Mouse (Mus musculus) testis, adult 2 months (tissue): ENCODE measurements at regions not wholly inside any gene's neighbourhood (a gene's known extent, or its start where the extent isn't known, plus 50 kb on each side); places are given as distances from the start of the nearest gene placed in this dataset.

ENCODE experiments used
- CTCF ChIP-seq: fragments of 200-500 bp; IDR thresholded peaks from 2 replicates; pipeline ENCODE4 v1.5.1; 2012; ENCODE audit warnings: low read depth, mild to moderate bottlenecking, inconsistent platforms, low read length, moderate library complexity; ENCODE audit not compliant: control insufficient read depth, insufficient read depth, insufficient replicate concordance
- POLR2A ChIP-seq: fragments of 200-500 bp; IDR thresholded peaks from 2 replicates; pipeline ENCODE4 v1.6.1; 2012; ENCODE audit warnings: low read depth, mild to moderate bottlenecking, inconsistent platforms, low read length, moderate library complexity; ENCODE audit not compliant: control insufficient read depth

DNA sequence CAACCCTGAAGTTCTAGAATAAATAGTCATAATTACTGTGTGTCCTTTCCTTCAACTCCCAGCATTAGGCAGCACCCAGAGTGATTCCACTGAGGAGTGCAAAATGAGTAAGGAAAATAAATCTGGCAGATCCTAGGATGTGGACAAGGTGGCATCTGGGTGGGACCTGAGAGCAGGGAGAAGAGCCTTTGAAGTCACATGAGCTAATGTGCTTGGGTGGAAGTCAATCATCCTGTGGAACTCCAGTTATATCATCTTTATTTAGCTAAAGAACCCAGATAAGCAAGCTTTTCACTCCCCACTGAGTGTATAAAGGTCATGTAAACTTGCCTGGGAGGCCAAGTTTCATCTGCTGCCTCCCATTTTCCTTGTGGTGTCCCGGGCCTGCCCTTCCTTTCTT, 551.6 kb upstream of the Igfbp3 start:
- TF ChIP-seq CTCF: no peak
- no peak for TF ChIP-seq POLR2A
